Mouse (Mus musculus): ENCODE results near the gene Wdr35. TPM values are rescaled to one million over a fixed set of nuclear protein-coding genes. Genes with fewer than 3 reads are reported as not detected.

The Wdr35 gene
- total RNA-seq, 2 experiments from 2014 or later = 0.79 to 1.3 TPM

GRCm38 (mm10) chr12:9046674-9047073 is 73.0 kb downstream of the Wdr35 start:
- ATAC-seq (replicated peaks; ENCODE audit: poor library complexity) = no peak

GRCm38 (mm10) chr12:9048090-9048489 is 74.4 kb downstream of the Wdr35 start:
- no peak for ATAC-seq (replicated peaks; ENCODE audit: poor library complexity)

GRCm38 (mm10) chr12:9050824-9051223 is 77.1 kb downstream of the Wdr35 start:
- no peak for ATAC-seq (replicated peaks; ENCODE audit: poor library complexity)

- ATAC-seq (replicated peaks; ENCODE audit: poor library complexity) = peak; percentile 97
These were observed 78.6 kb downstream of the Wdr35 start for GRCm38 (mm10) chr12:9052075-9052829.

DNA sequence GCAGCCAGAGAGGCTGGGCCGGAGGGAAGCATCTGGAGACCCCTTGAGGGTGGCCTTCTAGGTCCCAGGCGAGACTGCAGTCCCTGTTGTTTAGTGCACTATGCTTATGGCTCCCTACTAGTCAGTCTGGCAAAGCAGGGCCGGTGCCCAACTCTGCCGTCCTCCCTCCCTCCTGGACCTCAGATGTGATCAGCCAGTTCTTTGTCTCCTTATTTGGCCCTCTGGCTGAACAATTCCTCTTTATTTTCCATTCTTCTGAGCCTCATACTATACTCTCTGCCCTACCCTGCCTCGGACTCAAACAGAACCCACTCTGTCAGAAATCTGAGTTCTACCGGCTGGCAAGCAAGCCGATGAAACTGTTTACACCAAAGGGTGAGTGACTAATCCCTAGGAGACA is 79.7 kb downstream of the Wdr35 start:
- no peak for ATAC-seq (replicated peaks; ENCODE audit: poor library complexity)

- ATAC-seq (replicated peaks; ENCODE audit: poor library complexity) = no peak
These were observed 80.3 kb downstream of the Wdr35 start for GRCm38 (mm10) chr12:9054012-9054411.

- no peak for ATAC-seq (replicated peaks; ENCODE audit: poor library complexity)
These were observed 81.6 kb downstream of the Wdr35 start for GRCm38 (mm10) chr12:9055269-9055668.

DNA sequence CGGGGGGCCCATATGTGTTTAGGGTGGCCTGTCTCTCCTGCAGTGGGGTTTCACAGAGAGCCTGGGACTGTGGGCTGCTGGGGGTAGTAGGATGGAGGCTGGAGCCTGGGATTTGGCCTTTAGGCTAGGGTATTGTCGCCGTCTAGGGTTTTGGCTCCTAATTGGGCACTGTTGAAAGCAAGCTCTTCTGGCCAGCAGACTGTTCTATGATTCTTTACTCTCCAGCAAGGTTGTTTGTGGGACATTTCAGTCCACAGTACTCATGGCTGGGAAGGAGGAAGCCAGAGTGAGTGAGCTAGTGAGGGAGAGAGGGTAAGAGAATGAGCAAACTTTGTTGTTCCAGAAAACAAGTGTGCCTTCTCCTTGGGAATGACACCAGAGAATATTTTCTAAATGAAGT is 85.8 kb downstream of the Wdr35 start:
- no peak for ATAC-seq (replicated peaks; ENCODE audit: poor library complexity)

DNA sequence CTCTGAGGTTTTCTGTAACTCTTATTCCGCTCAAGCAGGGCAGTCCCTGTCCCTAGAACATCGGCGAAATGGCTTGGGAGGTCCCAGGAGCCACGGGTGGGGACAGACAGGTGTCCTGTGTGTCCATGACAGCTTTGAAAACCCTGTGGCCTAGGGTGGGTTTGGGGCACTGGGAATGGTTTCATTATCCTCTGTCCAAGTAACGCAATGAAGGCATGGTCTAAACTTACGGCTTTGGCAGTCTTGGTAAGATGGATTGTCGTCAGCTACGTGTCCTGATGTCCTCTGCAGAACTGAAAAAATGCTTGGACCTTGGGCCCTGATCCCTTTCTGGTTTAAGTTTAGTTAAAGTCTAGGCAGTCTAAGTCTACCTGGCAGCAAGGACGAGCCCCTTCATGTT is 86.3 kb downstream of the Wdr35 start:
- ATAC-seq (replicated peaks; ENCODE audit: poor library complexity) = no peak

DNA sequence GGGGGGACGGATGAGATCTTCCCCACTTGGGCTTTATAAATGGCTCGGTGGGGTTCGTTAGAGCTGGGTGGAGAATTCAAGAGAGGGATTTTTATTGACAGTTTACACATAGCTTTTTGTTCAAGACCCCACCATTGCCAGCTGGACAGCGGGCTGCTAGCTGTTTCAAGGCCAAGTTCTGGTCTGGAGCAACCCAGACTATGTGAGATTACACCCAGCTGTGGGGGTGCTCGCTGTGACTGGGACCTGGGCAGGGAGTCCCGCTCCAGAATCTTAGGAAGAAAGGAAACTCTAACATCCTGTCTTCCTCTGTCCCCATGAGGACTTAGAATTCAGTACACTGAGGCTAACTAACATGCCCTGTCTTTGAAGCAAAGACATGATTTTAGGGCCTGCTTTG is 89.9 kb downstream of the Wdr35 start:
- ATAC-seq (replicated peaks; ENCODE audit: poor library complexity) = no peak

GRCm38 (mm10) chr12:9071058-9071457 is 97.4 kb downstream of the Wdr35 start:
- no peak for ATAC-seq (replicated peaks; ENCODE audit: poor library complexity)

- no peak for ATAC-seq (replicated peaks; ENCODE audit: poor library complexity)
These were observed 97.8 kb downstream of the Wdr35 start for GRCm38 (mm10) chr12:9071493-9071892.

- no peak for ATAC-seq (replicated peaks; ENCODE audit: poor library complexity)
These were observed 103.9 kb downstream of the Wdr35 start for GRCm38 (mm10) chr12:9077554-9078125.

Other genes starting within 250 kb of the Wdr35 start
- 0.37 and 0.42 TPM in 2 replicates for gene Sdc1, start 202.6 kb upstream of the Wdr35 start, total RNA-seq (2015)
- gene Sdc1, start 202.6 kb upstream of the Wdr35 start, total RNA-seq (2017) = 1.5 TPM in 2 replicates
- 73.2 and 76.6 TPM in 2 replicates for gene Laptm4a, start 52.2 kb upstream of the Wdr35 start, total RNA-seq (2015)
- gene Laptm4a, start 52.2 kb upstream of the Wdr35 start, total RNA-seq (2017) = 111 and 119 TPM in 2 replicates
- not detected in 2 replicates for gene Matn3, start 26.0 kb upstream of the Wdr35 start, total RNA-seq (2015)
- gene Matn3, start 26.0 kb upstream of the Wdr35 start, total RNA-seq (2017) = not detected in 2 replicates
- 41.9 and 43.1 TPM in 2 replicates for gene Ttc32, start 56.1 kb downstream of the Wdr35 start, total RNA-seq (2015)
- gene Ttc32, start 56.1 kb downstream of the Wdr35 start, total RNA-seq (2017) = 23.2 and 29.7 TPM in 2 replicates

All from megakaryocyte progenitor cell, adult 5-6 weeks (primary cell).